Mouse (Mus musculus): ENCODE results near the gene Traf1. TPM values are rescaled to one million over a fixed set of nuclear protein-coding genes. Genes with fewer than 3 reads are reported as not detected.
A peak's percentile ranks its signal among the peaks of the same experiment; 100 is the strongest.

Gene Traf1
- total and polyA plus RNA-seq, 2 experiments from 2014 or later: 2.6 to 3.9 TPM

DNA sequence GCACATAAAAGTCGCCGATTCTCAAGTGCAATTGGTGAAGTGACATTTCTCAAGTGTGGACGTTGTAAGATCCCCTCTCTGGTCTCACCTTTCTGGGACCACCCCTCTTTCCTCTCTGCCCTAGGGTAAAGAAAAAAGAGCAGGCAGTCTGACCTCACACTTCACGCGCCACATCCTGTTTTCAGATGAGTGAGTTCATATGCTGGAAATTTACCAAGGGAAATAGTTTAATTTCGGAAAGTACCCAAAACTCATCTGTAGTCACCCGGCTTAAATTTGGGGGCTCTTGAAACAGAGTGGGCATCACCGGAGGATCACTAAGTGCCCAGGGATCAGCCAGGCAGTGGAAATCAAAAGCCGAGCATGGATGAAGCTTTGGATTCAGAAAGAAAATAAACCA, 1.3 kb upstream of the Traf1 start:
- no peak overlapping the region for H3K4me3 ChIP-seq (ENCODE audit: low read length)

DNA sequence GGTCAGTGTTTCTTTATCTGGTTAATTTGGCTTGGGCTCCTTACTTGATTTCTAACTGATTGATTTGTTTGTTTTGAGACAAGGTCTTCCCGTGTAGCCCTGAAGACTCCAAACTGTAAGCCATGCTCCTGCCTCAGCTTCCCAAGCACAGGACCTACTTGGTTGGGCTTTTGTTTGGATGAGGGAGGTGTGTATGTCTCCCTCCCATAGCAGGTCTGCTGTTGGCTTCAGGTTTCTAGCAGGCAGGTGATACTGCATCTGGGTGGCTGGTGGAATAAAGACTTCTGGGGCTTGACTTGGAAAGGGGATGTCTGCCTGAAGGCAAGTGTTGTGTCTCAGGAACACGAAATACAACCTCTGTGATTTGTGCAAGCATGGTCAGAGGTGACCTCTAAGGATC, 639 bp upstream of the Traf1 start:
- H3K4me1 ChIP-seq (ENCODE audit: insufficient read depth, low read length): no peaks in the 10 kb centered on the region
- ATAC-seq: no peak

More for the DNA sequence above, 1.3 kb upstream of the Traf1 start:
- ATAC-seq: no peak
- H3K9me3 ChIP-seq (ENCODE audit: low read length): no peaks in the 10 kb centered on the region
- H3K4me2 ChIP-seq (ENCODE audit: low read depth, low read length): no peak overlapping the region
- H3K27ac ChIP-seq: no peak overlapping the region
- 87% methylated on average over 9 of the region's 9 CpGs for WGBS
- DNase-seq (ENCODE audit: low spot score): no peak
- no peak overlapping the region for H3K9ac ChIP-seq (replicated peaks; ENCODE audit: low read length)
- no peaks in the 10 kb centered on the region for H3K36me3 ChIP-seq (ENCODE audit: insufficient read depth, low read length)
- no peaks in the 10 kb centered on the region for H3K27me3 ChIP-seq (ENCODE audit: insufficient read depth, low read length)
- no peak for TF ChIP-seq CTCF (IDR thresholded peaks at IDR 0.05; ENCODE audit: low read depth)
- H3K4me1 ChIP-seq (ENCODE audit: insufficient read depth, low read length): no peaks in the 10 kb centered on the region

DNA sequence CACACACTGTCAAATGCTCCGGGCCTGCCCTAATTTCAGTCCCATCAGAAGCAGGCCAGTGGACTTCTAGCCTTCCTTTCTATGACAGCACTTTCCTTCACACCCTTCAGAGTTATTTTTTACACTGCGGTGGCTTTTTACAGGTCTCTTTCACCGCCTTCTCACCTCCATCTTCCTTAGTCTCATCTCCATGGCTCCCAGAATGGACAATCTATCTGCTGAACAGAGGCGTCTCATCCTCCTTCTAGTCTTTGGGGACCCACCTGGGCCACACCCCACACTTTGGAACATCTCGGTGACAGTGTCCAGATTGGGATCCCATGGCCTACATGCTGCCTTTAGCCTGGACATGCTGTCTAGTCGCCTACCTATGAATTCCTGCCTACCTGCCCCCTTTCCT, 606 bp downstream of the Traf1 start:
- H3K27me3 ChIP-seq (ENCODE audit: insufficient read depth, low read length): no peaks in the 10 kb centered on the region
- no peak overlapping the region for H3K9ac ChIP-seq (replicated peaks; ENCODE audit: low read length)
- H3K27ac ChIP-seq: no peak overlapping the region
- no peaks in the 10 kb centered on the region for H3K9me3 ChIP-seq (ENCODE audit: low read length)
- no peak for DNase-seq (ENCODE audit: low spot score)
- no peaks in the 10 kb centered on the region for H3K36me3 ChIP-seq (ENCODE audit: insufficient read depth, low read length)
- WGBS: 72% methylated on average over 6 of the region's 6 CpGs
- no peaks in the 10 kb centered on the region for H3K4me1 ChIP-seq (ENCODE audit: insufficient read depth, low read length)
- 0 out of 2 replicates have a peak, but pooled peaks have one; percentile 15 for ATAC-seq
- peak overlapping the region; percentile 24 for H3K4me3 ChIP-seq (ENCODE audit: low read length)
- no peak for TF ChIP-seq CTCF (IDR thresholded peaks at IDR 0.05; ENCODE audit: low read depth)
- peak overlapping the region; percentile 51 for H3K4me2 ChIP-seq (ENCODE audit: low read depth, low read length)

More for the DNA sequence above, 639 bp upstream of the Traf1 start:
- no peak overlapping the region for H3K27ac ChIP-seq
- H3K4me2 ChIP-seq (ENCODE audit: low read depth, low read length): no peak overlapping the region
- no peak for TF ChIP-seq CTCF (IDR thresholded peaks at IDR 0.05; ENCODE audit: low read depth)
- no peaks in the 10 kb centered on the region for H3K36me3 ChIP-seq (ENCODE audit: insufficient read depth, low read length)
- no peak for DNase-seq (ENCODE audit: low spot score)
- H3K9ac ChIP-seq (replicated peaks; ENCODE audit: low read length): no peak overlapping the region
- H3K27me3 ChIP-seq (ENCODE audit: insufficient read depth, low read length): no peaks in the 10 kb centered on the region
- H3K9me3 ChIP-seq (ENCODE audit: low read length): no peaks in the 10 kb centered on the region
- no peak overlapping the region for H3K4me3 ChIP-seq (ENCODE audit: low read length)
- WGBS: 85% methylated on average over 2 of the region's 2 CpGs

DNA sequence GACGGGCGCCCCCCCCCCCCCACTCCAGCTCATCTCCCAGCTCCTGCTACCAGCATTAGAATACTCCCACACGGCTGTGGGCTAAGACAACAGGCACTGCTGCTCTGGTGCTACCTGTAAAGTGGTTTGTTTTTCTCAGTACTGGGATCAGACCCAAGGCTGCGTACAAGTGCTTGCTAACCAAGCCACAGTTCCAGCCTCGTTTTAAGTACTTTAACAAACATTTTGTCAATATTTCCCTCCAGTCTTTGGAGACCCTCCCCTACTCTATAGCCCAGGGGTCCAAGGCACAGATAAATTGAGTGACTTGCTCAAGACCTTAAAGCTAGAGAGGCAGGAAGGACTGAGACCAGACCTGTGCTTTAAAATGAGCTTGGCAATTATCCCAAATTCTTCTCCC, 1.1 kb downstream of the Traf1 start:
- Histone ChIP-seq H3K9ac (replicated peaks; ENCODE audit: low read length) (no peak overlapping the region), H3K36me3 (ENCODE audit: insufficient read depth, low read length) (no peaks in the 10 kb centered on the region), H3K4me1 (ENCODE audit: insufficient read depth, low read length) (no peaks in the 10 kb centered on the region), H3K27me3 (ENCODE audit: insufficient read depth, low read length) (no peaks in the 10 kb centered on the region), H3K27ac (no peak overlapping the region), H3K9me3 (ENCODE audit: low read length) (no peaks in the 10 kb centered on the region), H3K4me2 (ENCODE audit: low read depth, low read length) (no peak overlapping the region), H3K4me3 (ENCODE audit: low read length) (no peak overlapping the region)
- no peak for TF ChIP-seq CTCF (IDR thresholded peaks at IDR 0.05; ENCODE audit: low read depth)
- no peak for ATAC-seq
- DNase-seq (ENCODE audit: low spot score): no peak
- 81% methylated on average over 3 of the region's 5 CpGs for WGBS

DNA sequence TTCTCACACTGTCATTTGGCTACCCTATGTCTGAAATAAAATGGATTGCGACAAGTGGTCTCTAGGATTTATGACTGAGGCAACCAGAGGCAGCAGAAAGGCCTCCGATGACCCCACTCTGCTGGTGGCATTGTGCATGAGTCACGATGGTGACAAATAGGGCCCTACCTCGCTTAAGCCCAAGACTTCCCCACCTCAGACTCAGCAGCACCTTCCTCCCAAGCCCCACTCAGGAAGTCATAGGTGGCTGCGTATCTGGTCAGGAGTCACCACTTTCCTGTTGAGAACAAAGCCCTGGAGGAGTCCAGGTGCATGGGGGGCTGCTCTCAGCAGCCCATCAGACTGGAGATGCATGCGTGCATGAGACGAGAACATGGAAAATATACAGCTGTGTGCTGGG, 3.0 kb downstream of the Traf1 start:
- Histone ChIP-seq H3K4me3 (ENCODE audit: low read length) (no peak overlapping the region), H3K4me2 (ENCODE audit: low read depth, low read length) (no peak overlapping the region), H3K27ac (no peak overlapping the region), H3K36me3 (ENCODE audit: insufficient read depth, low read length) (no peaks in the 10 kb centered on the region), H3K4me1 (ENCODE audit: insufficient read depth, low read length) (no peaks in the 10 kb centered on the region), H3K27me3 (ENCODE audit: insufficient read depth, low read length) (no peaks in the 10 kb centered on the region), H3K9me3 (ENCODE audit: low read length) (no peaks in the 10 kb centered on the region), H3K9ac (replicated peaks; ENCODE audit: low read length) (no peak overlapping the region)
- WGBS: 90% methylated on average over 7 of the region's 7 CpGs
- no peak for ATAC-seq
- DNase-seq (ENCODE audit: low spot score): no peak
- no peak for TF ChIP-seq CTCF (IDR thresholded peaks at IDR 0.05; ENCODE audit: low read depth)

DNA sequence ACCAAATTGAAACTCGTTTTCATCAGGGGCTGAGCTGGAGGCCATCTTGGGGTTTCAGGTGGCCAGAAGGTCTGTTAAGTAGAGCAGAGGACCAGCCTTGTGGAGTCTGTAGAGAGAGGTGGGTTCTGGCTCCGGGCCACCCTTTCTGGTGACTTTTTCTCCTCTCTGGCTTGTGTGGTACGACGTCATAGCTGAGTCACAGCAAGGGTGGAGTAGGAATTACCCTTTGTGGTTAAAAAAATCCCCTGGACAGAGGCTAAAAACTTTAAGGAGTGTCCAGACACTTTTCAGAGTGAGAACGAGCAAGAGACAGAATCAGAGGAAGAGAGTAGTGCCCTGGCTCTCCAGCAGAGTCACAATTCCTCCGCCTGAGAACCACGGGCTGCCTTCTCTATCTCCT, 3.5 kb downstream of the Traf1 start:
- 86% methylated on average over 7 of the region's 7 CpGs for WGBS
- no peak for ATAC-seq

DNA sequence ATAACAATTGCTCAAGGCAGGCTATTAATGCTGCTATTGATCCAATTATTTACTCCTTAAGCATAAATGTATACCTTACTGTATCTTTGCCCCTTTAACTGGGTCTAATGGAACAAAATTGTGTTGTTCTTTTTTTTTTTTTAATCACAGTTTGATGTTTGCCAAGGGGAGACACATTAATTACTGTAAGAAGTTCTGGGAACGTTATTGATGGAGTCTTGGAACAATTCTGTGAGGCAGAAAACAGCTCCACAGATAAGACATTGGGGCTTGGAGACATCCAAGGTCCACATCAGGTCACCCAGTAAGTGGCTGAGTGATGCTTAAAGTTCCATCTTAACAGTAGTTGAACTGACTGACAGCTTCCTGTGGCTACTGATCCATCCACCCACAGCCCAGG, 4.2 kb downstream of the Traf1 start:
- Histone ChIP-seq H3K9ac (replicated peaks; ENCODE audit: low read length) (no peak overlapping the region), H3K4me2 (ENCODE audit: low read depth, low read length) (no peak overlapping the region), H3K9me3 (ENCODE audit: low read length) (no peaks in the 10 kb centered on the region), H3K27me3 (ENCODE audit: insufficient read depth, low read length) (no peaks in the 10 kb centered on the region), H3K27ac (no peak overlapping the region), H3K36me3 (ENCODE audit: insufficient read depth, low read length) (no peaks in the 10 kb centered on the region), H3K4me3 (ENCODE audit: low read length) (no peak overlapping the region), H3K4me1 (ENCODE audit: insufficient read depth, low read length) (no peaks in the 10 kb centered on the region)
- no peak for TF ChIP-seq CTCF (IDR thresholded peaks at IDR 0.05; ENCODE audit: low read depth)
- ATAC-seq (no peak), DNase-seq (ENCODE audit: low spot score) (no peak)
- 80% methylated on average over 1 of the region's 1 CpGs for WGBS

More for the DNA sequence above, 3.5 kb downstream of the Traf1 start:
- H3K27me3 ChIP-seq (ENCODE audit: insufficient read depth, low read length): no peaks in the 10 kb centered on the region
- H3K36me3 ChIP-seq (ENCODE audit: insufficient read depth, low read length): no peaks in the 10 kb centered on the region
- H3K4me1 ChIP-seq (ENCODE audit: insufficient read depth, low read length): no peaks in the 10 kb centered on the region
- no peak for TF ChIP-seq CTCF (IDR thresholded peaks at IDR 0.05; ENCODE audit: low read depth)
- DNase-seq (ENCODE audit: low spot score): no peak
- H3K4me3 ChIP-seq (ENCODE audit: low read length): no peak overlapping the region
- H3K4me2 ChIP-seq (ENCODE audit: low read depth, low read length): no peak overlapping the region
- no peak overlapping the region for H3K27ac ChIP-seq
- H3K9ac ChIP-seq (replicated peaks; ENCODE audit: low read length): no peak overlapping the region
- no peaks in the 10 kb centered on the region for H3K9me3 ChIP-seq (ENCODE audit: low read length)
